Mouse (Mus musculus) heart, embryonic 14.5 days (tissue): ENCODE data around the gene Retreg1. TPM values are rescaled to one million over a fixed set of nuclear protein-coding genes. Genes with fewer than 3 reads are reported as not detected.

Experiments
- ATAC-seq: fragments of 200-750 bp; cut with Nextera tagmentation; 2 replicates; pipeline ENCODE4 v1.8.0; 2017; ENCODE audit warnings: low read depth, moderate TSS enrichment; ENCODE audit not compliant: insufficient number of reproducible peaks, insufficient read depth, low FRiP score
- H3K27ac ChIP-seq, 2 experiments: fragments of 200-500 bp in 1 of 2; fragments of 300-500 bp in 1 of 2; sonication (generic) in 1 of 2; replicated peaks in 1 of 2; 2 replicates each; pipeline ENCODE4 v1.5.1; 2012 to 2014; ENCODE audit warnings: low read depth in 2 of 2, low read length in 2 of 2, control low read depth in 1 of 2, mild to moderate bottlenecking in 1 of 2, mixed read lengths in 1 of 2; ENCODE audit not compliant: control insufficient read depth in 1 of 2, insufficient read depth in 1 of 2
- H3K27me3 ChIP-seq: fragments of 300-500 bp; sonication (generic); 2 replicates; pipeline ENCODE4 v1.6.1; 2014; ENCODE audit warnings: mild to moderate bottlenecking, low read length, control low read depth; ENCODE audit not compliant: control insufficient read depth, insufficient read depth
- H3K36me3 ChIP-seq: fragments of 300-500 bp; sonication (generic); 2 replicates; pipeline ENCODE4 v1.6.1; 2014; ENCODE audit warnings: mild to moderate bottlenecking, control low read depth, low read length, mixed read lengths; ENCODE audit not compliant: control insufficient read depth, insufficient read depth
- H3K4me1 ChIP-seq, 2 experiments: fragments of 200-500 bp in 1 of 2; fragments of 300-500 bp in 1 of 2; sonication (generic) in 1 of 2; 2 replicates each; pipeline ENCODE4 v1.6.1; 2012 to 2014; ENCODE audit warnings: low read length in 2 of 2, control low read depth in 1 of 2, mixed read lengths in 1 of 2; ENCODE audit not compliant: control insufficient read depth in 2 of 2, insufficient read depth in 2 of 2
- H3K4me2 ChIP-seq: fragments of 300-500 bp; sonication (generic); 2 replicates; pipeline ENCODE4 v1.6.1; 2014; ENCODE audit warnings: mild to moderate bottlenecking, low read length
- H3K4me3 ChIP-seq, 2 experiments: fragments of 200-500 bp in 1 of 2; fragments of 300-500 bp in 1 of 2; sonication (generic) in 1 of 2; 2 replicates each; pipeline ENCODE4 v1.5.1; 2012 to 2014; ENCODE audit warnings: low read length in 2 of 2, mild to moderate bottlenecking in 2 of 2, control low read depth in 1 of 2, low read depth in 1 of 2, moderate library complexity in 1 of 2; ENCODE audit not compliant: control insufficient read depth in 1 of 2, insufficient read depth in 1 of 2
- H3K9ac ChIP-seq: fragments of 300-500 bp; sonication (generic); 2 replicates; pipeline ENCODE4 v1.6.1; 2014; ENCODE audit warnings: mild to moderate bottlenecking, low read length
- H3K9me3 ChIP-seq: fragments of 300-500 bp; sonication (generic); 2 replicates; pipeline ENCODE4 v1.6.1; 2016; ENCODE audit warnings: low read length, control low read depth; ENCODE audit not compliant: control insufficient read depth
- WGBS: fragments of 180-500 bp; shearing (Covaris S2); extraction: QIAGEN DNeasy Blood & Tissue Kit; methylation state at CpG from one replicate; pipeline ENCODE4 v1.1.7; 2014; 5-methylcytosine and 5-hydroxymethylcytosine counted together
- microRNA-seq: library from miRNA; unstranded; fragments of <30 nt; microRNA quantifications from one replicate; pipeline ENCODE4, GENCODE M21; 2016
- polyA plus RNA-seq: library from polyadenylated mRNA; unstranded; fragments of >200 nt; fragmentation: Nextera tagmentation; extraction: Ambion mirVana; gene quantifications from 2 replicates; pipeline ENCODE4 v1.2.1, GENCODE M21; 2014

Gene Retreg1
- polyA plus RNA-seq, 1 experiment from 2014 or later, result 76.8 TPM

DNA sequence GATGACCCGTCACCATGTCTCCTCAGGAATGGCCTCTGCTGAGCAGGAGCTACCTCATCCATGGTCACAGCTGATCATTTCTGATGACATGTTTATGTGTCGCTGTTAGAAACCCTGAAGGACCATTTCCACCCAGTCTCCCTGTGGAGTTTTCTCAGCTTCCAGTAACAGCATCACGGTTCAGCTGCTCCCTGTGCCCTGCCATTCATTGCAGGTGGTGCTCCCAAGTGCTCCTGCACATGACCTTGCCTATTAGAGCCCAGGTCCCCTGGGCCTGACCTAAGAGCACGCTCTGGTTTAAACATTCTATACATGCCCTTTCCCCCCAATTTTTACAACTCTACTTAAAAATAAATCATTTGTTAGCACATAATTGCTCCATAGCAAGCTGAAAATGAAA is 169.9 kb downstream of the Retreg1 start:
- 79% methylated on average over 4 of the region's 4 CpGs for WGBS
- H3K4me1 ChIP-seq, result peaks cover 2 to 3% of the 10 kb centered on the region in 2 experiments; a peak in 1 of 4 replicates
- H3K4me2 ChIP-seq, result no peak overlapping the region
- H3K36me3 ChIP-seq, result no peaks in the 10 kb centered on the region
- no peak for ATAC-seq
- no peaks in the 10 kb centered on the region for H3K27me3 ChIP-seq
- H3K27ac ChIP-seq, result no peak overlapping the region
- H3K9me3 ChIP-seq, result no peaks in the 10 kb centered on the region
- H3K4me3 ChIP-seq, result no peak overlapping the region
- H3K9ac ChIP-seq, result no peak overlapping the region

DNA sequence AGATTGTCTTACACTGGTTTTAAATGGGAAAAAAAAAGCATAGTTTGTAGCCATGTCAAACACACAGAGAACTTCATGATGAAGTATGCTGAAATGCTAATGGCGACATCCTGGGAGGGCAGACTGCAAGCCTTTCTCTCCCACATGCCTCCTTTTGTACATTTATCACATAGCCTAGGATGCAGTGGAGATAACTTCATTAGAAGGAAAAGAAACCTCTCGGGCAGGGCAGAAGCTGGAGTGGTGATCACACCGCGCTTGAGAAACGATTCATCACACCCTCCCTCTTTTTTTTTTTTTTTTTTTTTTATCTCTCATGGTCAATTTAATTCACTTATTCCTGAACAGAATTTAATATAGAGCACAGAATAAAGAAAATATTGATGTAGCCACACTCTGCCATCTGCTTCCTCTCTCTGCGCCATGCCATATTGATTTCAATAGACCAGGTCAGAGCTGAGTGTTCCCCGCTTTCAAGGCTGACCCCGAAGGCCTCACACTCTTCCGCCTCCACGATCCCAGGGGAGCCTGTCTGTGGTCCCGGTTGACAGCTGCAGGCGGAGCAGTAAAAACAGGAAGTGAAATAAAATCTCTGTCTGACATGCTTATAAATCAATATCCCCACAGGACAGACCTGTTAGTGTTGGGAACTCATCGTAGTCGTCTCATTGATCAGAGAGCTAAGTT is 173.1 kb downstream of the Retreg1 start:
- no peaks in the 10 kb centered on the region for H3K27me3 ChIP-seq
- ATAC-seq, result no peak
- no peak overlapping the region for H3K27ac ChIP-seq
- H3K36me3 ChIP-seq, result no peaks in the 10 kb centered on the region
- H3K9ac ChIP-seq, result no peak overlapping the region
- H3K4me2 ChIP-seq, result no peak overlapping the region
- WGBS, result 58% methylated on average over 14 of the region's 14 CpGs
- H3K9me3 ChIP-seq, result no peaks in the 10 kb centered on the region
- H3K4me1 ChIP-seq, result 0 out of 4 replicates have a peak, but pooled peaks cover 0 to 2% of the 10 kb centered on the region in 2 experiments
- H3K4me3 ChIP-seq, result no peak overlapping the region

DNA sequence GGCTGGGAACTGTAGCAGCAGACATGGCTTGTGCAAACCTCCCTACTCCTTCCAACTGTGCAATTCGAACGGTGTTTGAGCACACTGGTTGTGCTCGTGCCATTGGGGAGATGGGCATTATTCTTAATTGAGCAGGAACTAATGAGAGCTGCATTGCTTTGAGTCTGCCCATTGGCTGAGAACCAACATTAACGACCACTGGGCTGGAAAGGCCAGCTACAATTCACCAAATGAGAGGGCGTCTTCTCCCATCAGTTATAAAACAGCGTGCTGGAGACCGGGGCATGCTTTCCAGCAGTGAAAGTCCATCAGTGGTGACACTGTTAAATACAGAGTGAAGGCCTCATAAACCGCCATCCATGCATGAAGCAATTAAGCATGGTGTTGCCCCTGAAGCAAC is 178.7 kb downstream of the Retreg1 start:
- Histone ChIP-seq H3K9ac (no peak overlapping the region), H3K9me3 (no peaks in the 10 kb centered on the region), H3K27me3 (no peaks in the 10 kb centered on the region), H3K36me3 (no peaks in the 10 kb centered on the region), H3K4me2 (no peak overlapping the region), H3K4me1 (no peaks in the 10 kb centered on the region), H3K4me3 (no peak overlapping the region), H3K27ac (no peak overlapping the region)
- WGBS, result 79% methylated on average over 8 of the region's 8 CpGs
- ATAC-seq, result no peak

DNA sequence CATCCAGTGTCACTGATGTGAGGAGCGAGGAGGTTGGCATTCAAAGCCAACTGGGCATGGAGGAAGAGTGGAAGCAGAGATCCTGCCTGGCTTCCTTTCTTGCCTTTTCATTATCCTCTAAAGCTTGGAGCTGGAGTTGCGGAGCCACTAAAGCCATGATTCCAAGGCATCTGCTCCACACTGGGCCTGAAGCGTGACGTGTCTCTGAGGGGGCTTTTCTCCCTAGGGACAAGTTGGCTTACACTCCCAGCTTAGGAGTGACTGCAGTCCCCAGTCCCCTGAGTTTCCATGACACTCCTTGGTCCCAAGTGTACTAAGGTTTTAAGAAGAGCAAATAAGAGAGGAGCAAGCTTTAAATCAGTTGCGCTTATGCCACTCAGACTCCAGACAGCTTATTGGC is 179.7 kb downstream of the Retreg1 start:
- ATAC-seq, result no peak
- Histone ChIP-seq H3K4me3 (no peak overlapping the region), H3K36me3 (no peaks in the 10 kb centered on the region), H3K27ac (no peak overlapping the region), H3K9me3 (no peaks in the 10 kb centered on the region), H3K9ac (no peak overlapping the region), H3K4me2 (no peak overlapping the region), H3K4me1 (no peaks in the 10 kb centered on the region), H3K27me3 (no peaks in the 10 kb centered on the region)
- WGBS, result 81% methylated on average over 5 of the region's 5 CpGs

Small RNA genes lying within 50 kb of the gene (microRNA-seq; reads per million reads assigned to microRNA genes)
- not detected for gene Mir7212

Other genes with a start within 250 kb of the Retreg1 start
- 12.6 and 14.7 TPM in 2 replicates for gene Myo10, start 220.7 kb upstream of the Retreg1 start, polyA plus RNA-seq
- 17.7 and 24.4 TPM in 2 replicates for gene Zfp622, start 141.2 kb downstream of the Retreg1 start, polyA plus RNA-seq